Mouse (Mus musculus): ENCODE data around the gene Zscan4-ps2. TPM values are rescaled to one million over a fixed set of nuclear protein-coding genes. Genes with fewer than 3 reads are reported as not detected.
"Not testable (repeated sequence)": the region's sequence is repeated elsewhere in the genome, so short reads cannot be mapped to it uniquely, and the experiment has no call there.

Gene Zscan4-ps2
- total RNA-seq (2015; ENCODE audit: low replicate concordance) (not detected in 2 replicates), total RNA-seq (2017; ENCODE audit: low replicate concordance) (not detected in 2 replicates)

GRCm38 (mm10) chr7:11514010-11514409 lies at the start of gene Zscan4-ps2:
Zscan4-ps2 (plus strand) TSS chr7:11514310.
- not testable (repeated sequence) for ATAC-seq (replicated peaks; ENCODE audit: low FRiP score, poor library complexity, severe bottlenecking)

Other genes with a start within 250 kb of the Zscan4-ps2 start
- not detected in 2 replicates for gene Zscan4e, start 203.6 kb upstream of the Zscan4-ps2 start, total RNA-seq (2015; ENCODE audit: low replicate concordance)
- gene Zscan4e, start 203.6 kb upstream of the Zscan4-ps2 start, total RNA-seq (2017; ENCODE audit: low replicate concordance): not detected in 2 replicates
- not detected in 2 replicates for gene Zscan4f, start 116.4 kb upstream of the Zscan4-ps2 start, total RNA-seq (2015; ENCODE audit: low replicate concordance)
- gene Zscan4f, start 116.4 kb upstream of the Zscan4-ps2 start, total RNA-seq (2017; ENCODE audit: low replicate concordance): not detected in 2 replicates
- gene Zscan4-ps3, start 95.0 kb downstream of the Zscan4-ps2 start, total RNA-seq (2015; ENCODE audit: low replicate concordance): not detected in 2 replicates
- gene Zscan4-ps3, start 95.0 kb downstream of the Zscan4-ps2 start, total RNA-seq (2017; ENCODE audit: low replicate concordance): not detected in 2 replicates
- gene Vmn1r72, start 165.8 kb downstream of the Zscan4-ps2 start, total RNA-seq (2015; ENCODE audit: low replicate concordance): 0.21 TPM in 1 of 2 replicates, not detected in the other
- gene Vmn1r72, start 165.8 kb downstream of the Zscan4-ps2 start, total RNA-seq (2017; ENCODE audit: low replicate concordance): 1.8 TPM in 1 of 2 replicates, not detected in the other
- gene Vmn1r73, start 216.0 kb downstream of the Zscan4-ps2 start, total RNA-seq (2015; ENCODE audit: low replicate concordance): not detected in 2 replicates
- not detected in 2 replicates for gene Vmn1r73, start 216.0 kb downstream of the Zscan4-ps2 start, total RNA-seq (2017; ENCODE audit: low replicate concordance)